Mouse (Mus musculus) heart, embryonic 12.5 days (tissue): ENCODE measurements around the gene Btbd35f23. TPM values are rescaled to one million over a fixed set of nuclear protein-coding genes. Genes with fewer than 3 reads are reported as not detected.
"Not testable (repeated sequence)": the region's sequence is repeated elsewhere in the genome, so short reads cannot be mapped to it uniquely, and the experiment has no call there.

ENCODE experiments used
- ATAC-seq: fragments of 200-750 bp; cut with Nextera tagmentation; 2 replicates; pipeline ENCODE4 v1.8.0; 2017; ENCODE audit warnings: moderate TSS enrichment, moderate library complexity; ENCODE audit not compliant: insufficient number of reproducible peaks, low FRiP score
- H3K27ac ChIP-seq: fragments of 300-500 bp; sonication (generic); 2 replicates; pipeline ENCODE4 v1.5.1; 2016; ENCODE audit warnings: mild to moderate bottlenecking, moderate library complexity; ENCODE audit not compliant: poor library complexity, severe bottlenecking
- H3K27me3 ChIP-seq: fragments of 300-500 bp; sonication (generic); replicated peaks from 2 replicates; pipeline ENCODE4 v1.6.1; 2016; ENCODE audit warnings: mild to moderate bottlenecking, moderate library complexity
- H3K36me3 ChIP-seq: fragments of 300-500 bp; sonication (generic); 2 replicates; pipeline ENCODE4 v1.6.1; 2016; ENCODE audit warnings: mild to moderate bottlenecking, moderate library complexity
- H3K4me1 ChIP-seq: fragments of 300-500 bp; sonication (generic); replicated peaks from 2 replicates; pipeline ENCODE4 v1.6.1; 2016; ENCODE audit warnings: mild to moderate bottlenecking
- H3K4me2 ChIP-seq: fragments of 300-500 bp; sonication (generic); 2 replicates; pipeline ENCODE4 v1.6.1; 2016; ENCODE audit warnings: mild to moderate bottlenecking, moderate library complexity
- H3K4me3 ChIP-seq: fragments of 300-500 bp; sonication (generic); 2 replicates; pipeline ENCODE4 v1.5.1; 2016; ENCODE audit warnings: mild to moderate bottlenecking
- H3K9ac ChIP-seq: fragments of 300-500 bp; sonication (generic); 2 replicates; pipeline ENCODE4 v1.6.1; 2016; ENCODE audit warnings: mild to moderate bottlenecking, moderate library complexity
- H3K9me3 ChIP-seq: fragments of 300-500 bp; sonication (generic); replicated peaks from 2 replicates; pipeline ENCODE4 v1.6.1; 2016; ENCODE audit warnings: mild to moderate bottlenecking, moderate library complexity
- WGBS: fragments of 180-500 bp; shearing (Covaris S2); methylation state at CpG from one replicate; pipeline ENCODE4 v1.1.7; 2016; 5-methylcytosine and 5-hydroxymethylcytosine counted together
- polyA plus RNA-seq: library from polyadenylated mRNA; unstranded; fragments of >200 nt; fragmentation: Nextera tagmentation; extraction: Ambion mirVana; gene quantifications from 2 replicates; pipeline ENCODE4 v1.2.1, GENCODE M21; 2016

Btbd35f23 gene
- polyA plus RNA-seq: not detected in 2 replicates

- not testable (repeated sequence) for H3K27ac ChIP-seq, H3K27me3 ChIP-seq, H3K4me2 ChIP-seq, H3K9me3 ChIP-seq, ATAC-seq, H3K9ac ChIP-seq, H3K36me3 ChIP-seq, H3K4me1 ChIP-seq, H3K4me3 ChIP-seq
- WGBS: 53% methylated on average over 2 of the region's 2 CpGs
Observed at GRCm38 (mm10) chrX:3076575-3076974, at the start of gene Btbd35f23. Gene Btbd35f23, plus strand, starts transcription at chrX:3076875.

Other genes starting within 250 kb of the Btbd35f23 start
- gene Btbd35f24, start 119.0 kb downstream of the Btbd35f23 start, polyA plus RNA-seq: not detected in 2 replicates